Mouse (Mus musculus): ENCODE results near the gene Mad1l1. TPM values are rescaled to one million over a fixed set of nuclear protein-coding genes. Genes with fewer than 3 reads are reported as not detected.
A peak's percentile ranks its signal among the peaks of the same experiment; 100 is the strongest.

Gene Mad1l1
- polyA plus RNA-seq, 1 experiment from 2014 or later: 42.3 TPM

DNA sequence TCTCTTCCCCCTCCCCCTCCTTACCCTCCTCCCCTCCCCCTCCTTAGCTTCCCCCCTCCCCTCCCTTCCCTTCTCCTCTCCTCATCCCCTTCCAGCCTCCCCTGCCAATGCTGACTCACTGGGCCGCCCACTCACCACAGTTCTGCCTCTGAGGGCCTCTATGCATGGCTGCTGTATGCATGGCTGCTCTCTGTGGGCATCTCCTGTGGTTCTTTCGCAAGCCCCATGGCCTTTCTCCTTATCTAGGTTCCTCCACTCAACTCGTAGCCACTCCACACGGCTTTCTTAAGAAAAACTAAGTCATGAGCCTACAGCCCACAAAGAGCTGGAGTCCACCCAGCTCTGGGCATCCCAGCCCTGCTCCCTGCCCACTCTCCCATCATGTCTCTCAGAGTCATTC, 172.1 kb downstream of the Mad1l1 start:
- Histone ChIP-seq H3K9ac (ENCODE audit: low read length) (no peak overlapping the region), H3K27ac (ENCODE audit: low read depth) (no peak overlapping the region)
- no peak for ATAC-seq (replicated peaks; ENCODE audit: low FRiP score, low TSS enrichment, low read depth)

DNA sequence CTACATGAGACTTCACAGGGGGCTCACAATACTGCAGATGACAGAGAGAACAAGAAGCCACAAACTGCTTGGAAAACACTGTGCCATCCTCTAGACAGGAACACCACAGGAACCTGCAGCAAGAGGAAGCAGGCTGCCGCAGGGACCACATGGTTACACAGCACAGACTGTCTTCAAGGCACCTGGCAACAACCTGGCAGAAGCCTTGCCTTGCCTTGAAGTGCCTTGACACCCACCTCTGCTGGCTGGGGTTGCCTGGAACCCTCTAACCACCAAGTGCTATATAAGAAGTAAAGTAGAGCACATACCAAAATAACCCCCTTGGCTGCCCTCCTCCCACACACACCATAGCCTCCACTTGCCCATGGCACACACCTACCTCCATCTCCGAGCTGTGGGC, 177.8 kb downstream of the Mad1l1 start:
- Histone ChIP-seq H3K9me3 (ENCODE audit: control insufficient read depth, low read length) (no peaks in the 10 kb centered on the region), H3K4me3 (ENCODE audit: low read depth, low read length) (no peak overlapping the region), H3K4me1 (replicated peaks; ENCODE audit: control insufficient read depth, insufficient read depth, low read length) (no peaks in the 10 kb centered on the region), H3K27me3 (replicated peaks; ENCODE audit: control insufficient read depth, insufficient read depth, low read length) (no peaks in the 10 kb centered on the region), H3K27ac (ENCODE audit: low read depth) (no peak overlapping the region), H3K9ac (ENCODE audit: low read length) (no peak overlapping the region), H3K4me2 (ENCODE audit: low read length) (no peak overlapping the region), H3K36me3 (ENCODE audit: control insufficient read depth, insufficient read depth, low read length) (peaks cover 3% of the 10 kb centered on the region; the same call in 1 of the 2 replicates)
- WGBS: 91% methylated on average over 2 of the region's 2 CpGs
- no peak for DNase-seq (ENCODE audit: low spot score)
- no peak for ATAC-seq (replicated peaks; ENCODE audit: low FRiP score, low TSS enrichment, low read depth)

More for the DNA sequence above, 172.1 kb downstream of the Mad1l1 start:
- H3K36me3 ChIP-seq (ENCODE audit: control insufficient read depth, insufficient read depth, low read length): no peaks in the 10 kb centered on the region
- no peak overlapping the region for H3K4me3 ChIP-seq (ENCODE audit: low read depth, low read length)
- 89% methylated on average over 4 of the region's 4 CpGs for WGBS
- no peak for DNase-seq (ENCODE audit: low spot score)
- no peak overlapping the region for H3K4me2 ChIP-seq (ENCODE audit: low read length)
- H3K27me3 ChIP-seq (replicated peaks; ENCODE audit: control insufficient read depth, insufficient read depth, low read length): no peaks in the 10 kb centered on the region
- no peaks in the 10 kb centered on the region for H3K9me3 ChIP-seq (ENCODE audit: control insufficient read depth, low read length)
- H3K4me1 ChIP-seq (replicated peaks; ENCODE audit: control insufficient read depth, insufficient read depth, low read length): no peaks in the 10 kb centered on the region

DNA sequence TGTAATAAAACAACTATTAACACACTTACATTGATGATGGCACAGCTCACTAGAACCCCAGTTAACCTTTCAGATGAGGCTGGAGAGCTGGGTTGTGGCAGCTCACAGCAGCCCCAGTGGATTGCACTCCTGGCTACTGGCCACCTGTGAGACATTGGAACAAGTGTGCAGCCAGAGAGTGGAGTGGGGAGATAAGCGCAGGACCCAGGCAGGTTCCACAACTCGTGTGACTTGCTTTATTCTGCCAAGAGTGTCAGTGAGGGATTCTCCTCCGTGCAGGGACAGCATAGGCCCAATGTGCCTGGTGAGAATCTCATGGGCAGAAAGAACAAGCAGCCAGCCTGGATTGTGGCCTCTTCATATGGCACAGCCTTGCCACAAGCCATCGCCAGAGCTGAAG, 180.0 kb downstream of the Mad1l1 start:
- Histone ChIP-seq H3K27ac (ENCODE audit: low read depth) (no peak overlapping the region), H3K4me3 (ENCODE audit: low read depth, low read length) (no peak overlapping the region), H3K9me3 (ENCODE audit: control insufficient read depth, low read length) (no peaks in the 10 kb centered on the region), H3K4me2 (ENCODE audit: low read length) (no peak overlapping the region), H3K9ac (ENCODE audit: low read length) (no peak overlapping the region), H3K4me1 (replicated peaks; ENCODE audit: control insufficient read depth, insufficient read depth, low read length) (no peaks in the 10 kb centered on the region), H3K27me3 (replicated peaks; ENCODE audit: control insufficient read depth, insufficient read depth, low read length) (no peaks in the 10 kb centered on the region), H3K36me3 (ENCODE audit: control insufficient read depth, insufficient read depth, low read length) (peaks cover 8% of the 10 kb centered on the region; the same call in 1 of the 2 replicates)
- WGBS: 85% methylated on average over 4 of the region's 4 CpGs
- DNase-seq (ENCODE audit: low spot score) (no peak), ATAC-seq (replicated peaks; ENCODE audit: low FRiP score, low TSS enrichment, low read depth) (no peak)

DNA sequence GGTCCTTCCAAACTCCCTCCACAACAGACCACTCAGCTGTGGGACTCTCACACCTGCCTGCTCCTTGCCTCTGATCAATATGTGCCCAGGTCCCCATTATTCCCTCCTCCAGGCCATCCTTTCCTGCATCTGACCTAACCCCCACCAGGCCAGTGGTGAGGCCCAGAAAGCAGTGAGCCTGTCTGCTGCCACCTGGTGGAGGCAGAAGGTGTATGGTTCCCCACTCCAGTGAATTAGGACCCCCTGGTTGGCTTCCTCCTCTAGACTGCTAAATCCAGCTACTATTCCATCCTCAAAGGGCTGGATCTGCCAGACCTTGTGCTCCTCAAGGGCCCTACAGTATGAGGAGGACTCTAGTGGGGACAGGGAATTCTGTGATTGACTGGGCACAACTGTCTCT, 181.1 kb downstream of the Mad1l1 start:
- no peak overlapping the region for H3K4me2 ChIP-seq (ENCODE audit: low read length)
- no peak overlapping the region for H3K4me3 ChIP-seq (ENCODE audit: low read depth, low read length)
- H3K9me3 ChIP-seq (ENCODE audit: control insufficient read depth, low read length): no peaks in the 10 kb centered on the region
- no peak for ATAC-seq (replicated peaks; ENCODE audit: low FRiP score, low TSS enrichment, low read depth)
- no peaks in the 10 kb centered on the region for H3K27me3 ChIP-seq (replicated peaks; ENCODE audit: control insufficient read depth, insufficient read depth, low read length)
- H3K36me3 ChIP-seq (ENCODE audit: control insufficient read depth, insufficient read depth, low read length): peaks cover 9% of the 10 kb centered on the region; the same call in 1 of the 2 replicates
- peak; percentile 77 for DNase-seq (ENCODE audit: low spot score)
- H3K27ac ChIP-seq (ENCODE audit: low read depth): no peak overlapping the region
- no peaks in the 10 kb centered on the region for H3K4me1 ChIP-seq (replicated peaks; ENCODE audit: control insufficient read depth, insufficient read depth, low read length)
- no peak overlapping the region for H3K9ac ChIP-seq (ENCODE audit: low read length)

DNA sequence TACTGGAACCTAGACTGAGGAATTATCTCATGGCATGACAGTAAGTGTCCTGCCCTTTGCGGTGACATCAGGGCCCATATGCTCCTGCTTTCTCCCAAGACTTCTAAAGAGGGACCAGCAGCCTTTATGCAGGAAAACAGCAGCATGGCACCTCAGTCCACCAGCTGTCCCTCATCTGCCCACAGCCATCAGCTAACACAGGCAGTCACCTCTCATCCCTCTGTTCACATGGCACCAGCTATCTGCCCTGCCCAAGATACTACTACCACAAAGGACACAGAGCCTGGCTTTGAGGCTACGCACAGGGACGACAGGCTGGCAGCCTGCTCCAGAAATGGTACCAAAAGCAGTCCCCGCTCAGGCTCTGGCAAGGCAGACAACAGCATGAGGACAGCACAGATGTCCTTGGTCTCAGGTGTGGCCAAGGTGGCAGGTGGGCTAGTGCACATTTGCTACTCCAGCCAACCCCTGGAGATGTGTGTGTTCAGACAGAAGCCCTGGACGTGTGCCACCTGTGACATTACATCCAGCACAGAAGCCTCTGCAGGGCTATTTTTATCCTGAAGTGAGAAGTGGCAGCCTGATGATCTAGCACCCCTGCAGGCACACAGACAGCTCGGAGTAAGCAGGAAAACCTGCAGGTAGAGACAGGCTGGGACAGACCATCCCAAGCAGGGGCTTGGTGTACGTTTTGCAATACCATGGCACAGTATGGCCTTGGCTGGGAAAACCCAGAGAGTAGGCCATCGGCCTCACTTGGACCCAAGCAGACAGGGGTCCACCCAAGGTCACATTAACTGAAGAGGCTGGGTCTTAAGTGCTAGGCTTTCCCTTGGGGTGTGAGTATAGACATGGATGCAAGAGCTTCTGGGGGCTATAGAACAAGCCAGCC, 185.4 kb downstream of the Mad1l1 start:
- DNase-seq (ENCODE audit: low spot score) (no peak), ATAC-seq (replicated peaks; ENCODE audit: low FRiP score, low TSS enrichment, low read depth) (no peak)
- Histone ChIP-seq H3K9ac (ENCODE audit: low read length) (no peak overlapping the region), H3K4me2 (ENCODE audit: low read length) (no peak overlapping the region), H3K4me1 (replicated peaks; ENCODE audit: control insufficient read depth, insufficient read depth, low read length) (no peaks in the 10 kb centered on the region), H3K27ac (ENCODE audit: low read depth) (no peak overlapping the region), H3K27me3 (replicated peaks; ENCODE audit: control insufficient read depth, insufficient read depth, low read length) (no peaks in the 10 kb centered on the region), H3K4me3 (ENCODE audit: low read depth, low read length) (no peak overlapping the region), H3K9me3 (ENCODE audit: control insufficient read depth, low read length) (no peaks in the 10 kb centered on the region), H3K36me3 (ENCODE audit: control insufficient read depth, insufficient read depth, low read length) (peaks cover 8% of the 10 kb centered on the region; the same call in 1 of the 2 replicates)
- 84% methylated on average over 8 of the region's 8 CpGs for WGBS

DNA sequence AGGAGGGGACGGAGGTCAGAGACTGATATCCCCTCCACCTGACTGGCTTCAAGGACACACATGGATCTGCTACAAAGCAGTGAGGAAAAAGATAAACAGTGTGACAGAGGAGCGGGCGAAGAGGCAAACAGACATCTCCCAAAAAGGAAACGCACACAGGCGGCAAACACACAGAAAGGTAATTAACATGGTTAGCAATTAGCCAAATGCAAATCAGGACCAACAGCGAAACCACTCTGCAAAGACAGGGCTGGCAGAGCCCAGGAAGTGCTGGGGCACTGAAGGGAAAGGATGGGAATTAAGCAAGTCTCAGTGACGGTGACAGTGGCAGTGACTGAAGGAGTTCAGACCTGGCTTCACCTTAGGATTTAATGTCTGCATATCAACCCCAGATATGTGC, 187.3 kb downstream of the Mad1l1 start:
- WGBS: 82% methylated on average over 7 of the region's 7 CpGs
- H3K27me3 ChIP-seq (replicated peaks; ENCODE audit: control insufficient read depth, insufficient read depth, low read length): no peaks in the 10 kb centered on the region
- 0 out of 2 replicates have a peak, but pooled peaks cover 6% of the 10 kb centered on the region for H3K36me3 ChIP-seq (ENCODE audit: control insufficient read depth, insufficient read depth, low read length)
- no peaks in the 10 kb centered on the region for H3K4me1 ChIP-seq (replicated peaks; ENCODE audit: control insufficient read depth, insufficient read depth, low read length)
- no peaks in the 10 kb centered on the region for H3K9me3 ChIP-seq (ENCODE audit: control insufficient read depth, low read length)
- H3K4me2 ChIP-seq (ENCODE audit: low read length): no peak overlapping the region
- H3K27ac ChIP-seq (ENCODE audit: low read depth): no peak overlapping the region
- no peak overlapping the region for H3K9ac ChIP-seq (ENCODE audit: low read length)
- ATAC-seq (replicated peaks; ENCODE audit: low FRiP score, low TSS enrichment, low read depth) (no peak), DNase-seq (ENCODE audit: low spot score) (no peak)
- H3K4me3 ChIP-seq (ENCODE audit: low read depth, low read length): no peak overlapping the region

DNA sequence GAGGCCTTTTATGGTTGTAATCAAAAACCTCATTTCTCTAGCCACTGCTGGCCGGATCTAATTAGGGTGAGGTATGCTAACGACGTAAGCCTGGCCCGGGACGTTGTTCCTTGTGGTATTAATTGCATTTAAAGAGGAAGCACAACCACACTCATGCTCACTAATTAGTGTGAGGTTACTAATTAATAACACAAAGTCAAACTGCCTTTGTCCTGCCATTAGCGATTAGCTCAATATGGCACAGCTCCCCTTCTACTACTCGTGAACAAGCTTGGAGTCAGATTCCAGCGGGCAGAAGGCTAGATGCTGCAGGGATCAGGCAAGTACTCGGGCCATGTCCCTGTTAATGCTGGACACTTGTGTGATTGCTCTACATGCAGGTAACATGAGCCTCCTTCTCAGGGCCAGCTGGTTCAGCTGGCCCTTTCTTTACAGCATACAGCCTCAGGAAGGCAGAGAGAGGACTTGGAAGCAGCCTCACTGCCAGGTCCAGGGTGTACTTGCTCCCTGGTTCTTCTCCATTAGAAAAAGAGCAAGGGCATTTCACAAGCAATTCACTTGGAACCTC, 192.9 kb downstream of the Mad1l1 start:
- DNase-seq (ENCODE audit: low spot score): no peak
- no peaks in the 10 kb centered on the region for H3K36me3 ChIP-seq (ENCODE audit: control insufficient read depth, insufficient read depth, low read length)
- no peaks in the 10 kb centered on the region for H3K9me3 ChIP-seq (ENCODE audit: control insufficient read depth, low read length)
- no peaks in the 10 kb centered on the region for H3K27me3 ChIP-seq (replicated peaks; ENCODE audit: control insufficient read depth, insufficient read depth, low read length)
- H3K9ac ChIP-seq (ENCODE audit: low read length): no peak overlapping the region
- no peak overlapping the region for H3K27ac ChIP-seq (ENCODE audit: low read depth)
- H3K4me1 ChIP-seq (replicated peaks; ENCODE audit: control insufficient read depth, insufficient read depth, low read length): no peaks in the 10 kb centered on the region
- H3K4me2 ChIP-seq (ENCODE audit: low read length): no peak overlapping the region
- H3K4me3 ChIP-seq (ENCODE audit: low read depth, low read length): no peak overlapping the region
- WGBS: 74% methylated on average over 9 of the region's 9 CpGs
- ATAC-seq (replicated peaks; ENCODE audit: low FRiP score, low TSS enrichment, low read depth): no peak

DNA sequence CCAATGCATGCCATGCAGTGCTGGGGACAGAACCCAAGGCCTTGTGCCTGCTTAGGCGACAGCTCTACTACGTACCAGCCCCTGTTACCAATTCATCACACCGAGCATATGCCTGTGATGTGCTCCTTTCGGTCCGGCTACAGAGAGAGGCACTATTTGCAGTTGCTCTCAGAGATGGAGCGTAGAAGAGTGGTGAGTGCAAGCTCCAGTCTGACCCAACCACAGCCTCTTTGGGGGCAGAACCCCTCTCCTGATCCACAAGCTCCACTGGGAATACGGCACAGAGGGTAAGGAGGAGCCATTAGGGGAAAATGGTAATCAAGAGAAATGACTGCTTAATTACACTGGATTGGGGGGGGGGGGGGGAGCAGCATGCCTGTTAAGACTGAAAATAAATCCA, 193.4 kb downstream of the Mad1l1 start:
- H3K27me3 ChIP-seq (replicated peaks; ENCODE audit: control insufficient read depth, insufficient read depth, low read length): no peaks in the 10 kb centered on the region
- H3K27ac ChIP-seq (ENCODE audit: low read depth): no peak overlapping the region
- ATAC-seq (replicated peaks; ENCODE audit: low FRiP score, low TSS enrichment, low read depth): no peak
- no peak overlapping the region for H3K4me2 ChIP-seq (ENCODE audit: low read length)
- no peak overlapping the region for H3K4me3 ChIP-seq (ENCODE audit: low read depth, low read length)
- 90% methylated on average over 7 of the region's 7 CpGs for WGBS
- no peaks in the 10 kb centered on the region for H3K36me3 ChIP-seq (ENCODE audit: control insufficient read depth, insufficient read depth, low read length)
- no peak overlapping the region for H3K9ac ChIP-seq (ENCODE audit: low read length)
- H3K4me1 ChIP-seq (replicated peaks; ENCODE audit: control insufficient read depth, insufficient read depth, low read length): no peaks in the 10 kb centered on the region
- no peak for DNase-seq (ENCODE audit: low spot score)
- no peaks in the 10 kb centered on the region for H3K9me3 ChIP-seq (ENCODE audit: control insufficient read depth, low read length)

DNA sequence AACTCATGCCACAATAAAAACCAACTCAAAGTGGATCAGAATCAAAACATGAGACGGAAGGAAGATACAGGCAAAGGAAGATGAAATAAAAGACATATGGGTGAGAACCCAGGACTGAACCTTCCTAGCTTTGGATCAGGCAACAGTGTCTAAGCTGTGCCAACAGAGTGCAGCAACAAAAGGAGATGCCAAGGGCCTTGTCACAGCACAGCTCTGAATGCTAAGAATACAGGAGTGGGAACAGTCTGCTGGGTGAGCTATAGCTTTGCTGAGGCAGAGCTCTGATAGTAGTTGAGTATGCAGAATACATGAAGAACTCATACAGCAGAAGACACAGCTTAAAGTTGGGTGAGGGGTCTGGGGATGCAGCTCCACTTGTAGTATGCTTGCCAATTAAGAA, 196.7 kb downstream of the Mad1l1 start:
- Histone ChIP-seq H3K4me2 (ENCODE audit: low read length) (no peak overlapping the region), H3K36me3 (ENCODE audit: control insufficient read depth, insufficient read depth, low read length) (no peaks in the 10 kb centered on the region), H3K9me3 (ENCODE audit: control insufficient read depth, low read length) (no peaks in the 10 kb centered on the region), H3K9ac (ENCODE audit: low read length) (no peak overlapping the region), H3K27me3 (replicated peaks; ENCODE audit: control insufficient read depth, insufficient read depth, low read length) (no peaks in the 10 kb centered on the region), H3K27ac (ENCODE audit: low read depth) (no peak overlapping the region), H3K4me3 (ENCODE audit: low read depth, low read length) (no peak overlapping the region), H3K4me1 (replicated peaks; ENCODE audit: control insufficient read depth, insufficient read depth, low read length) (no peaks in the 10 kb centered on the region)
- 84% methylated on average over 1 of the region's 1 CpGs for WGBS
- DNase-seq (ENCODE audit: low spot score) (no peak), ATAC-seq (replicated peaks; ENCODE audit: low FRiP score, low TSS enrichment, low read depth) (no peak)

Data from intestine, embryonic 14.5 days (tissue).